Mouse (Mus musculus) 3134 (cell line): Measurements from ENCODE around the gene Bhlhe41.

Experiments used
- DNase-seq: peaks from one replicate; pipeline ENCODE4 v3.0.0-alpha.2; 2011; ENCODE audit warnings: low spot score; ENCODE audit not compliant: insufficient read length; ENCODE audit errors: extremely low read depth

Gene Bhlhe41

GRCm38 (mm10) chr6:145873354-145873753 is 8.0 kb upstream of the Bhlhe41 start:
- DNase-seq = no peak

GRCm38 (mm10) chr6:145872010-145872409 is 6.7 kb upstream of the Bhlhe41 start:
- no peak for DNase-seq

GRCm38 (mm10) chr6:145870991-145871390 is 5.6 kb upstream of the Bhlhe41 start:
- DNase-seq = no peak

GRCm38 (mm10) chr6:145867111-145867510 is 1.8 kb upstream of the Bhlhe41 start:
- no peak for DNase-seq

- DNase-seq = peak; percentile 97
Measured at GRCm38 (mm10) chr6:145865886-145866851, 811 bp upstream of the Bhlhe41 start.

- no peak for DNase-seq
Measured at GRCm38 (mm10) chr6:145864171-145864570, 1.2 kb downstream of the Bhlhe41 start.

GRCm38 (mm10) chr6:145863065-145863971 is 2.0 kb downstream of the Bhlhe41 start:
- peak; percentile 97 for DNase-seq

GRCm38 (mm10) chr6:145862739-145863064 is 2.7 kb downstream of the Bhlhe41 start:
- DNase-seq = no peak

- DNase-seq = no peak
Measured at GRCm38 (mm10) chr6:145862321-145862720, 3.0 kb downstream of the Bhlhe41 start.

- no peak for DNase-seq
Measured at GRCm38 (mm10) chr6:145861462-145862227, 3.7 kb downstream of the Bhlhe41 start.

GRCm38 (mm10) chr6:145860350-145860749 is 5.0 kb downstream of the Bhlhe41 start:
- DNase-seq = peak; percentile 60

GRCm38 (mm10) chr6:145858414-145858813 is 6.9 kb downstream of the Bhlhe41 start:
- no peak for DNase-seq

GRCm38 (mm10) chr6:145857428-145857827 is 7.9 kb downstream of the Bhlhe41 start:
- DNase-seq = no peak

- DNase-seq = peak; percentile 100
Measured at GRCm38 (mm10) chr6:145855720-145856551, 9.4 kb downstream of the Bhlhe41 start.

- no peak for DNase-seq
Measured at GRCm38 (mm10) chr6:145854756-145855155, 10.6 kb downstream of the Bhlhe41 start.

- DNase-seq = no peak
Measured at GRCm38 (mm10) chr6:145853356-145854079, 11.8 kb downstream of the Bhlhe41 start.

- no peak for DNase-seq
Measured at GRCm38 (mm10) chr6:145852708-145853107, 12.7 kb downstream of the Bhlhe41 start.

GRCm38 (mm10) chr6:145851956-145852355 is 13.4 kb downstream of the Bhlhe41 start:
- no peak for DNase-seq

- DNase-seq = no peak
Measured at GRCm38 (mm10) chr6:145850789-145851188, 14.6 kb downstream of the Bhlhe41 start.
